Mouse (Mus musculus) neutrophil, adult 83 days (primary cell): ENCODE data around the gene Pdcd6ip. TPM values are rescaled to one million over a fixed set of nuclear protein-coding genes. Genes with fewer than 3 reads are reported as not detected.

ENCODE experiments used
- total RNA-seq, 2 experiments: library from RNA; stranded (reverse); gene quantifications; one replicate each; pipeline ENCODE4 v1.2.4; 2023

Gene Pdcd6ip
- total RNA-seq = 100 to 1,000 TPM; 102 to 112 TPM

DNA sequence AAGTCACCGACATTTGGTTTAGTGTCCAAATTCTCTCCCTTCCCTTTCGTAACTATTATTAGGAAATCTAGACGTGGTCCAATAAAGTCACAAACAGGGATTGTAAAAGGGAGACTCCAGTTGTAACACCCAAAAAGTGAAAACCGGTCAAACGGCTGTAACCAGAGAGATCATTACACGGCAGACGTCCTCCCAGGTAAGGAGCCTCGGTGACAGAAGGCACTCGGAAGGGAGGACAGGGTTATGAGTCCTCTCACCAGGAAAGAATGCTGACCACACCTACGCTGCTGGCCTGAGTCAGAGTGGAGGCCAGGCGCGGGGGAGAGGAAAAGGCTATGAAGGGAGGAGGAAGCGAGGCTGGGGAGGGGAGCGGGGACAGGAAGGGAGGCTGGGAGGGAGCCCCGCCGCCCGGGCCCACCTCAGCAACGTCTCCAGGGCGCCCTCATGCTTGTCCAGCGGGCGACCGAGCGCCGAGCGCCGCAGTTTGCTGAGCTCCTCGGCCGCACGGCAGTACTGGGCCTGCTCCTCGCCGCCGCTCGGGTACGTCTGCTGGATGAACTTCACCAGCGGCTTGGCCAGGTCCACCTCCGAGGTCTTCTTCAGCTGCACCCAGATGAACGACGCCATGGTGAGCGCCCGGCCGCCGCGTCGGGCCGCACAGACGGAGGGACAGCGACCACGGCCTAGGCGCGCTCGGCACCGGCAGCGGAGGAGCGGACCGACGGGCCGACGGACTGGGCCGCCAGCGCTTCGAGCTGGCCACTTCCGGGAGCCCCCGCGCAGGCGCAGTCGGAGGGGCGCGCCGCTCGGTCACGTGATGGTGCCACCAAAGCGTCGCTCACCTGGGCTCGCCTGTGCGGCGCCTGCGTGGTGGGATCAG lies at the start of gene Pdcd6ip:
TSS of gene Pdcd6ip (minus strand) at position 779 of the 880 bp plus-strand sequence.

DNA sequence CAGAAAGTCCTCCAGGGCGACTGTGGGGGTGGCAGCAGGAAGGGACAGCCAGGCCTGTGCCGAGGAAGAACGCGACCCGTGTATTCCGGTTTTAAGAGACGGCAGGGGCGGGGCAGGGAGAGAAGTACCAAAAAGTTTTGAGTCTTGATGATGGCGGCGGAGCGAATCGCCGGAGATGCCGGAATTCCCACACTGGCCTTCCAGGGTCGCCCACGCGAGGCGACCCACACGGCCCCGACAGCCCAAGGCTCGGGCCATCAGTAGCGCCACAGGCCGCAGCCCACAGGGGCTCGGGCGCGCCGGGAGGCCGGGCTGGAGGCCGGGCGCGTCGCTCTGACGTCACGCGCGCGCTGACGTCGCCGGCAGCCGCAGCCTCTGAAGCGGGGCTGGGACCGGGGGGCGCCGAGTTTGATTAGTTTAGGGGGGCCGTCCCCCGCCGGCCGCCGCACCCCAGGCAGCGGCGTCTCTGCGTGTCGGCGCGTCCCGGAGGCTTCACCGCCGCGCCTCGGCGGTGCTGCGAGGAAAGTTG lies 33.1 kb upstream of the Pdcd6ip start, which contains the start of gene Clasp2:
TSS of gene Clasp2 (plus strand) at position 366 of the 529 bp plus-strand sequence.

Other genes starting within 250 kb of the Pdcd6ip start
- 10 to 100 TPM; 35.0 to 36.1 TPM for gene Clasp2, start 33.2 kb upstream of the Pdcd6ip start, total RNA-seq
- gene Ubp1, start 222.7 kb upstream of the Pdcd6ip start, total RNA-seq = 100 to 1,000 TPM; 102 to 103 TPM